Mouse (Mus musculus) bone marrow macrophage, adult 2 months (primary cell): ENCODE results near the gene Bdnf.

ENCODE experiments used
- CTCF ChIP-seq: IDR thresholded peaks from 2 replicates; pipeline ENCODE4 v1.5.1; 2012; ENCODE audit warnings: low read depth, mild to moderate bottlenecking, low read length, moderate library complexity
- POLR2A ChIP-seq: IDR thresholded peaks from 2 replicates; pipeline ENCODE4 v1.6.1; 2012; ENCODE audit warnings: mild to moderate bottlenecking, low read depth, low read length, borderline replicate concordance

GRCm38 (mm10) chr2:109746223-109746622 is 71.7 kb downstream of the Bdnf start:
- no peak for TF ChIP-seq CTCF
- no peak for TF ChIP-seq POLR2A
